Mouse (Mus musculus) embryonic fibroblast, embryonic 13.5 days (primary cell): Measurements from ENCODE around the gene Htatip2. TPM values are rescaled to one million over a fixed set of nuclear protein-coding genes. Genes with fewer than 3 reads are reported as not detected.

Experiments
- H3K27ac ChIP-seq: 2 replicates; pipeline ENCODE4 v1.5.1; 2012; ENCODE audit warnings: low read length, control low read depth, inconsistent platforms; ENCODE audit not compliant: insufficient read depth
- H3K4me1 ChIP-seq: 2 replicates; pipeline ENCODE4 v1.6.1; 2011; ENCODE audit warnings: low read length; ENCODE audit not compliant: control insufficient read depth, insufficient read depth
- H3K4me3 ChIP-seq: 2 replicates; pipeline ENCODE4 v1.5.1; 2011; ENCODE audit warnings: mild to moderate bottlenecking, control low read depth, low read length; ENCODE audit not compliant: insufficient read depth
- CTCF ChIP-seq: IDR thresholded peaks from 2 replicates; pipeline ENCODE4 v1.5.1; 2011; ENCODE audit warnings: mild to moderate bottlenecking, control low read depth, low read length, moderate library complexity, borderline replicate concordance; ENCODE audit not compliant: insufficient read depth
- POLR2A ChIP-seq: IDR thresholded peaks from 2 replicates; pipeline ENCODE4 v1.6.1; 2011; ENCODE audit warnings: low read depth, mild to moderate bottlenecking, control low read depth, low read length, moderate library complexity
- polyA plus RNA-seq: library from polyadenylated mRNA; stranded (reverse); fragments of >200 nt; gene quantifications from 2 replicates; pipeline ENCODE4 v1.2.4, GENCODE M21; 2011; ENCODE audit warnings: low read depth; ENCODE audit not compliant: missing spikeins, insufficient read length

The Htatip2 gene
- polyA plus RNA-seq, 1 experiment = 26.3 TPM

DNA sequence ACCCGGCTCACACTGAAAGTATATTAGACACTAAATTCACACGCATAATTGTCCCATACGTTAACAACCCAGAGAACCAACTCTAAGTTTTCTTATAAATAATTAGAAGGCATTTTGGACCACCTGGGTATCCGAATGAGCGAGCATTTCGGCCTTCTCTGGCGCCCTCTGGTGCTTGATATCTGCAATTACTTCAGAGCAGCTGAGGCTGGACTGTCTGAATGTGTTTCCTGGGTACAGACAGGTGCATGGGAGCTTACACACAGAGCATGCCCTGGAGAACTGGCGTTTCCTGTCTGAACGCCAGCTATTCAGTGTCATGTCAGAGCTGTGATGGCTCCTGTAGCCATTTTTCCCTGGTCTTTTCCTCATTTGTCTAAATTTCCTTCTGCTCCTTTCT, 4.1 kb upstream of the Htatip2 start:
- no peak for TF ChIP-seq POLR2A
- TF ChIP-seq CTCF = peak; percentile 65; the same call in 1 of the 2 replicates
- H3K4me3 ChIP-seq = no peak overlapping the region
- H3K27ac ChIP-seq = no peak overlapping the region

GRCm38 (mm10) chr7:49762605-49763004, 3.7 kb downstream of the Htatip2 start:
- Histone ChIP-seq H3K27ac (peak overlapping the region; percentile 94), H3K4me3 (no peak overlapping the region), H3K4me1 (peaks cover 8% of the 10 kb centered on the region)
- TF ChIP-seq CTCF (no peak), POLR2A (no peak)

More for the DNA sequence above, 4.1 kb upstream of the Htatip2 start:
- no peaks in the 10 kb centered on the region for H3K4me1 ChIP-seq

GRCm38 (mm10) chr7:49764011-49764716, 5.2 kb downstream of the Htatip2 start:
- peaks cover 8% of the 10 kb centered on the region for H3K4me1 ChIP-seq
- no peak for TF ChIP-seq POLR2A
- TF ChIP-seq CTCF = no peak
- H3K4me3 ChIP-seq = no peak overlapping the region
- peak overlapping the region; percentile 94 for H3K27ac ChIP-seq

- no peak for TF ChIP-seq POLR2A
- TF ChIP-seq CTCF = no peak
- H3K4me3 ChIP-seq = no peak overlapping the region
- H3K27ac ChIP-seq = no peak overlapping the region
- H3K4me1 ChIP-seq = peaks cover 8% of the 10 kb centered on the region
Measured at GRCm38 (mm10) chr7:49766166-49766565, 7.3 kb downstream of the Htatip2 start.

GRCm38 (mm10) chr7:49768509-49768908, 9.6 kb downstream of the Htatip2 start:
- no peak overlapping the region for H3K27ac ChIP-seq
- TF ChIP-seq CTCF (no peak), POLR2A (no peak)
- H3K4me3 ChIP-seq = no peak overlapping the region
- peaks cover 3% of the 10 kb centered on the region; the same call in 1 of the 2 replicates for H3K4me1 ChIP-seq

- no peak overlapping the region for H3K4me3 ChIP-seq
- H3K27ac ChIP-seq = no peak overlapping the region
- TF ChIP-seq CTCF = no peak
- no peak for TF ChIP-seq POLR2A
- peaks cover 6% of the 10 kb centered on the region for H3K4me1 ChIP-seq
Measured at GRCm38 (mm10) chr7:49774396-49774795, 15.5 kb downstream of the Htatip2 start.

- Histone ChIP-seq H3K27ac (no peak overlapping the region), H3K4me3 (no peak overlapping the region), H3K4me1 (peaks cover 9% of the 10 kb centered on the region)
- TF ChIP-seq POLR2A (no peak), CTCF (no peak)
Measured at GRCm38 (mm10) chr7:49777585-49777984, 18.7 kb downstream of the Htatip2 start.

DNA sequence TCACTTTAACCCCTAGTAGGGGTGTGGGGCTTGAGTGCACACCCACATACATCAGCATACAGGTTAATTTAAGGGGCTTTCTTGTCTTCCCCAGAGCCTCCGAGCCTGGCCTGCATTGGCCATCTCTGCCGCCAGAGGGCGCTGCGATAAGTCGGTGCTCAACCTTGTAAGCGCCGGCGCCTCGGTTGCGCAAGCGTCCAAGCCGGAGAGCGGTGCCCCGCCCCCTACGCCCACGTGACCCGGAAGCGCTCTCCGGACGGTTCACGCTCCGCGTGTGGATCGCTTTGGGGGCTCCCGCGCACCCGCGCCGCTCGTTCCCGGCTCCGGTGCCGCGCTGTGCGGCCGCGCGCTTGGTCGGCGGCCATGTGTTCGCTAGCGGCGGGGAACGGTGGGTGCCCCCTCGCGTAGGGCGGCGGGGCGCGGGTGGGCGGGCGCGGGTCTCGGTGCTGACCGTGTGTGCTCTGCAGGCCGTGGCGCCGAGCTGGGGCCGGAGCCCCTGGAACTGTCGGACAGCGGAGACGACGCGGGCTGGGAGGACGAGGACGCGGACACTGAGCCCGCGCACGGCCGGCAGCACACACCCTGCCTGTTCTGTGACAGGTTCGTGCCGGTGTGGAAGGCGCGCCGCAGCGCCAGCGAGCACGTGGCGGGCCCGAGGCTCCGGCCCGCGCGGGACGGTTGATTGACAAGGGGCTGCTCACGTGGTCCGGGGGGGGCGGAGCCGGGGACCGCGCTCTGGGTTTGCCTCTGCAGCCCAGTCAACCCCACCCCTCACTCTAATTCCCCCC, 19.4 kb downstream of the Htatip2 start, which contains the start of gene Prmt3:
Gene Prmt3 (plus strand): TSS at position 233 of the 788 bp plus-strand sequence.
- Histone ChIP-seq H3K4me1 (peaks cover 9% of the 10 kb centered on the region), H3K27ac (no peak within 1 kb of the TSS), H3K4me3 (peak within 1 kb of the TSS; percentile 35)
- peak; percentile 92 for TF ChIP-seq CTCF
- peak; percentile 55 for TF ChIP-seq POLR2A

DNA sequence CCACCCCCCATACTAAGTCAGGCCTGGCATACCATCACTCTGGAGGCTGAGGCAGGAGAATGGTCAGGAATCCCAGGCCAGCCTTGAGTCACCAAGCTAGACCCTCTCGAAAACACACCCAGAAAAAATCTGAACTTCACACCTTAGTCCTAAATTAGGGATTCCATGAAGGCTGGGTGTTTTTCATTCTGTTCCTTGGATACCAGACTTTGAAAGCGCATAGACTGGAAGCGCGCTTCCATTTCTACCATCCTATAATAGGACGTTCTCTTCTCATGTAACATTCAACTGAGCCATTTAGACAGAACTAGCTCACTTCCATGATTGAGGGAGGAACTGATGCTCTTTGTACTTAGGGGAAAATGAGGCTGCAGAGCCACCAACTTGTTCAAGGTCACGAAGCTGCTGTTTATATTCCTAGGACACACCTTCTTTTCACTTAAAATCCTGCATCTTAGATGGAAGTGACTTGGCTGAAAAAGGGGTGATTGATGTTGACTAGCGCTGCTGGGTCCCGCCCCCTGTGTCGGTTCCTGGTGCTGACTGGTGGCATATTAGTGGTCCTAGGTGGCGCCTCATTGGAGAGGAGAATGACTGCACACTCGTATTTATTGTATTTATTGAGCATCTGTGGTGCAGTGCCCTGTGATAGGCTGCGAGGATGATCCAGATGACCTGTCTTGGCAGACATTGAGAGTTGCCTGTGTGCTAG, 20.1 kb downstream of the Htatip2 start:
- no peak overlapping the region for H3K27ac ChIP-seq
- TF ChIP-seq CTCF (no peak), POLR2A (no peak)
- peaks cover 9% of the 10 kb centered on the region for H3K4me1 ChIP-seq

More for the DNA sequence above, 20.1 kb downstream of the Htatip2 start:
- peak overlapping the region; percentile 35 for H3K4me3 ChIP-seq
